Mouse (Mus musculus) erythroblast, embryonic 14.5 days (primary cell): Measurements from ENCODE around the gene Tsfm. TPM values are rescaled to one million over a fixed set of nuclear protein-coding genes. Genes with fewer than 3 reads are reported as not detected.

Experiments
- H3K27me3 ChIP-seq: 2 replicates; pipeline ENCODE4 v1.6.1; 2012; ENCODE audit warnings: inconsistent platforms; ENCODE audit not compliant: control insufficient read depth
- H3K36me3 ChIP-seq: 2 replicates; pipeline ENCODE4 v1.6.1; 2012; ENCODE audit warnings: mild to moderate bottlenecking, inconsistent platforms; ENCODE audit not compliant: control insufficient read depth
- H3K4me1 ChIP-seq: 2 replicates; pipeline ENCODE4 v1.6.1; 2012; ENCODE audit warnings: inconsistent platforms; ENCODE audit not compliant: control insufficient read depth
- H3K4me3 ChIP-seq: replicated peaks from 2 replicates; pipeline ENCODE3; 2012; ENCODE audit warnings: moderate library complexity, mild to moderate bottlenecking, inconsistent platforms
- H3K9me3 ChIP-seq: 2 replicates; pipeline ENCODE4 v1.6.1; 2012; ENCODE audit warnings: low read length, inconsistent platforms, mixed read lengths; ENCODE audit not compliant: control insufficient read depth
- GATA1 ChIP-seq: IDR thresholded peaks from 2 replicates; pipeline ENCODE4 v1.6.1; 2012; ENCODE audit warnings: low read length, inconsistent platforms, mixed read lengths
- TAL1 ChIP-seq: IDR thresholded peaks from 3 replicates; pipeline ENCODE4 v1.6.1; 2012; ENCODE audit warnings: low read length, inconsistent platforms, mixed read lengths
- polyA plus RNA-seq: library from polyadenylated mRNA; stranded (reverse); fragments of >175 nt; gene quantifications from 2 replicates; pipeline ENCODE4 v1.2.3, GENCODE M21; 2012

The Tsfm gene
- polyA plus RNA-seq, 1 experiment = 2.0 TPM

GRCm38 (mm10) chr10:126984189-126985004 lies 46.2 kb downstream of the Tsfm start:
- no peak for TF ChIP-seq GATA1
- TF ChIP-seq TAL1 = no peak
- Histone ChIP-seq H3K4me1 (peaks cover 74% of the 10 kb centered on the region), H3K36me3 (peaks cover 38% of the 10 kb centered on the region), H3K27me3 (peaks cover 15% of the 10 kb centered on the region), H3K4me3 (no peak overlapping the region), H3K9me3 (no peaks in the 10 kb centered on the region)

- Histone ChIP-seq H3K27me3 (peaks cover 18% of the 10 kb centered on the region), H3K36me3 (peaks cover 35% of the 10 kb centered on the region), H3K9me3 (no peaks in the 10 kb centered on the region), H3K4me1 (peaks cover 74% of the 10 kb centered on the region), H3K4me3 (no peak overlapping the region)
- TF ChIP-seq TAL1 (no peak), GATA1 (no peak)
Observed at GRCm38 (mm10) chr10:126983193-126983725, 47.4 kb downstream of the Tsfm start.

GRCm38 (mm10) chr10:126981746-126982145 lies 48.9 kb downstream of the Tsfm start:
- Histone ChIP-seq H3K36me3 (peaks cover 35% of the 10 kb centered on the region), H3K4me1 (peaks cover 74% of the 10 kb centered on the region), H3K4me3 (no peak overlapping the region), H3K9me3 (no peaks in the 10 kb centered on the region), H3K27me3 (peaks cover 18% of the 10 kb centered on the region)
- TF ChIP-seq TAL1 (no peak), GATA1 (no peak)

GRCm38 (mm10) chr10:126980933-126981530 lies 49.6 kb downstream of the Tsfm start:
- Histone ChIP-seq H3K4me3 (peak overlapping the region; percentile 93), H3K4me1 (peaks cover 67% of the 10 kb centered on the region), H3K27me3 (peaks cover 23% of the 10 kb centered on the region), H3K9me3 (no peaks in the 10 kb centered on the region), H3K36me3 (peaks cover 31% of the 10 kb centered on the region)
- no peak for TF ChIP-seq GATA1
- TF ChIP-seq TAL1 = no peak

- no peak for TF ChIP-seq TAL1
- TF ChIP-seq GATA1 = no peak
- Histone ChIP-seq H3K4me1 (peaks cover 64% of the 10 kb centered on the region), H3K36me3 (peaks cover 28% of the 10 kb centered on the region), H3K27me3 (peaks cover 29% of the 10 kb centered on the region), H3K4me3 (peak overlapping the region; percentile 93), H3K9me3 (no peaks in the 10 kb centered on the region)
Observed at GRCm38 (mm10) chr10:126980221-126980932, 50.3 kb downstream of the Tsfm start.

- H3K27me3 ChIP-seq = peaks cover 34% of the 10 kb centered on the region
- H3K9me3 ChIP-seq = no peaks in the 10 kb centered on the region
- H3K36me3 ChIP-seq = peaks cover 25% of the 10 kb centered on the region
- TF ChIP-seq TAL1 (no peak), GATA1 (no peak)
- H3K4me3 ChIP-seq = peak overlapping the region; percentile 93
- H3K4me1 ChIP-seq = peaks cover 61% of the 10 kb centered on the region
Observed at GRCm38 (mm10) chr10:126979636-126980151, 50.9 kb downstream of the Tsfm start.

GRCm38 (mm10) chr10:126979121-126979635 lies 51.5 kb downstream of the Tsfm start:
- peaks cover 36% of the 10 kb centered on the region for H3K27me3 ChIP-seq
- H3K4me1 ChIP-seq = peaks cover 57% of the 10 kb centered on the region
- peaks cover 22% of the 10 kb centered on the region for H3K36me3 ChIP-seq
- H3K4me3 ChIP-seq = peak overlapping the region; percentile 93
- no peaks in the 10 kb centered on the region for H3K9me3 ChIP-seq
- TF ChIP-seq TAL1 (no peak), GATA1 (no peak)

GRCm38 (mm10) chr10:126978277-126978994 lies 52.2 kb downstream of the Tsfm start, which contains the start of gene Ctdsp2:
Ctdsp2 (plus strand) TSS chr10:126978717.
- peak within 1 kb of the TSS; percentile 93 for H3K4me3 ChIP-seq
- H3K9me3 ChIP-seq = no peaks in the 10 kb centered on the region
- no peak for TF ChIP-seq TAL1
- TF ChIP-seq GATA1 = no peak
- peaks cover 14% of the 10 kb centered on the region for H3K36me3 ChIP-seq
- peaks cover 50% of the 10 kb centered on the region for H3K4me1 ChIP-seq
- peaks cover 36% of the 10 kb centered on the region for H3K27me3 ChIP-seq
